Comparison of ENCODE assay signal across 8 mouse cellular contexts in the genomic region with DNA sequence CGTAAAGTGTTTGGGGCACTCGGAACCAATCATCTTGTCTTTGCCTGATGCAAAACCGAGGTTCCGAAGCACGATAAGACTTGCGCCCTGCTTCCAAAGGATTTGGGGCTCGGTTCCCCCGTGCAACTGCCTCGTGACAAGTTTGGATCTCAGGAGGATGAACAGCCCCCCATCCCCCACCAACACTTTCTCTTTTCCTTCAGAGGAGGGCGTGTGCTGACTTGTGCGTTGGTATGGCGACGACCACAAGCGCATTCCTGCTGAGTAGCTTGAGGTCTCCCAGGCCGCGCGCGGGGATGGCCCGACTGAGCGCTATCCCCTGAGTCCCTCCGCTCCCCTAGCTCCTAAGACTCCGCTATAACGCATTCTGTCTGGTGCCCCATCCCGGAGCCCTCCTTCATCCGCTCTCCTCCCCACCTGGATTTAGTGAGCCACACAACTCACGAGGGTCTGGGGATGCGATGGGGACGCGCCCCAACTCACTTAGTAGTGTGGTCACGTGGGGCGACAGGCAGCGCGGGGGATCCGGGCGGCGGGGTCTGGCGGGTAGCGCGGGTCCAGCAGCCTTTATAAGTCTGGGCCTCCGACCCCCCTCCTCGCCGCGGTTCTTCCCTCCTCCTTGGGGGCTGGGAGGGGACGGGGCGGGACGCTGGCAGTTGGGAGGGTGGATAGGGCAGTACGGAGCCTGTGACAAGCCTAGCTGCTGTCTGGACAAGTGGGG. TPM values are rescaled to one million over a fixed set of nuclear protein-coding genes. Genes with fewer than 3 reads are reported as not detected.
A peak's percentile ranks its signal among the peaks of the same experiment; 100 is the strongest.
DNase-seq lines count a peak whose midpoint lies in the region; ATAC-seq and TF ChIP-seq lines count a peak whose summit lies in the region.

A gene (minus strand): TSS at position 611 of the 721 bp plus-strand sequence.

- H3K36me3 ChIP-seq in embryonic facial prominence, embryonic 12.5 days = no peaks in the 10 kb centered on the region
- H3K36me3 ChIP-seq in heart, embryonic 13.5 days = no peaks in the 10 kb centered on the region
- H3K36me3 ChIP-seq in lung, embryonic 14.5 days (ENCODE audit: insufficient read depth) = peaks cover 14% of the 10 kb centered on the region
- H3K36me3 ChIP-seq in neural tube, embryonic 15.5 days = no peaks in the 10 kb centered on the region

- peak within 1 kb of the TSS; percentile 42 for H3K4me3 ChIP-seq in embryonic facial prominence, embryonic 12.5 days
- peak within 1 kb of the TSS; percentile 64 for H3K4me3 ChIP-seq in heart, embryonic 13.5 days
- peak within 1 kb of the TSS; percentile 63 for H3K4me3 ChIP-seq in lung, embryonic 14.5 days (ENCODE audit: low read depth, low read length)
- H3K4me3 ChIP-seq in neural tube, embryonic 15.5 days (replicated peaks) = peak within 1 kb of the TSS; percentile 50

- no peak for TF ChIP-seq CTCF in lung, embryonic 14.5 days (IDR thresholded peaks at IDR 0.05; ENCODE audit: low read depth)

- DNase-seq in CD4-positive, CD25-positive, alpha-beta regulatory T cell, adult 2 months (ENCODE audit: low read depth, low spot score) = peak; percentile 65
- DNase-seq in MN1 (ENCODE audit: low spot score) = peak; percentile 65
- peak; percentile 38 to 67 for DNase-seq in kidney, postnatal 36 days
- peak; percentile 84 for DNase-seq in lung, embryonic 14.5 days
- DNase-seq in c-Kit-positive CD71-positive TER-119-positive erythroid progenitor cells, embryonic 14.5 days (ENCODE audit: low spot score) = no peak

- under 1% methylated on average over 47 of the region's 47 CpGs for WGBS in embryonic facial prominence, embryonic 12.5 days
- under 1% methylated on average over 47 of the region's 47 CpGs for WGBS in heart, embryonic 13.5 days
- under 1% methylated on average over 40 of the region's 47 CpGs for WGBS in lung, embryonic 14.5 days
- under 1% methylated on average over 47 of the region's 47 CpGs for whole genome bisulfite sequencing in neural tube, embryonic 15.5 days

- peak within 1 kb of the TSS; percentile 74 for H3K27ac ChIP-seq in embryonic facial prominence, embryonic 12.5 days
- no peak within 1 kb of the TSS for H3K27ac ChIP-seq in heart, embryonic 13.5 days (replicated peaks)
- peak within 1 kb of the TSS; percentile 71 for H3K27ac ChIP-seq in lung, embryonic 14.5 days (ENCODE audit: low read depth)
- peak within 1 kb of the TSS; percentile 69 for H3K27ac ChIP-seq in neural tube, embryonic 15.5 days (replicated peaks)

- ATAC-seq in embryonic facial prominence, embryonic 12.5 days (ENCODE audit: insufficient number of reproducible peaks, insufficient read depth, low FRiP score, low TSS enrichment) = peak; percentile 81
- no peak for ATAC-seq in heart, embryonic 13.5 days (ENCODE audit: extremely low read depth, insufficient number of reproducible peaks, low FRiP score, low TSS enrichment)
- ATAC-seq in lung, embryonic 14.5 days (ENCODE audit: insufficient read depth) = peak; percentile 77
- peak; percentile 88 for ATAC-seq in neural tube, embryonic 15.5 days (ENCODE audit: low FRiP score)

- peaks cover 32% of the 10 kb centered on the region for H3K4me1 ChIP-seq in embryonic facial prominence, embryonic 12.5 days
- H3K4me1 ChIP-seq in heart, embryonic 13.5 days = peaks cover 35% of the 10 kb centered on the region
- peaks cover 25% of the 10 kb centered on the region for H3K4me1 ChIP-seq in lung, embryonic 14.5 days (ENCODE audit: insufficient read depth)
- H3K4me1 ChIP-seq in neural tube, embryonic 15.5 days = peaks cover 26% of the 10 kb centered on the region

- H3K9me3 ChIP-seq in embryonic facial prominence, embryonic 12.5 days = no peaks in the 10 kb centered on the region
- no peaks in the 10 kb centered on the region for H3K9me3 ChIP-seq in heart, embryonic 13.5 days
- no peaks in the 10 kb centered on the region for H3K9me3 ChIP-seq in lung, embryonic 14.5 days (ENCODE audit: low read depth, low read length)
- H3K9me3 ChIP-seq in neural tube, embryonic 15.5 days (replicated peaks) = no peaks in the 10 kb centered on the region

- H3K27me3 ChIP-seq in embryonic facial prominence, embryonic 12.5 days = peaks cover 44% of the 10 kb centered on the region
- peaks cover 78% of the 10 kb centered on the region for H3K27me3 ChIP-seq in heart, embryonic 13.5 days (replicated peaks)
- H3K27me3 ChIP-seq in lung, embryonic 14.5 days (ENCODE audit: insufficient read depth, low read length) = peaks cover 6% of the 10 kb centered on the region; the same call in 1 of the 2 replicates
- H3K27me3 ChIP-seq in neural tube, embryonic 15.5 days (replicated peaks) = peaks cover 51% of the 10 kb centered on the region

- peak within 1 kb of the TSS; percentile 44 for H3K9ac ChIP-seq in embryonic facial prominence, embryonic 12.5 days
- H3K9ac ChIP-seq in heart, embryonic 13.5 days = peak within 1 kb of the TSS; percentile 81
- peak within 1 kb of the TSS; percentile 57 for H3K9ac ChIP-seq in lung, embryonic 14.5 days
- H3K9ac ChIP-seq in neural tube, embryonic 15.5 days (replicated peaks) = peak within 1 kb of the TSS; percentile 50

- H3K4me2 ChIP-seq in embryonic facial prominence, embryonic 12.5 days (replicated peaks) = peak within 1 kb of the TSS; percentile 90
- H3K4me2 ChIP-seq in heart, embryonic 13.5 days = peak within 1 kb of the TSS; percentile 97
- peak within 1 kb of the TSS; percentile 98 for H3K4me2 ChIP-seq in lung, embryonic 14.5 days
- peak within 1 kb of the TSS; percentile 96 for H3K4me2 ChIP-seq in neural tube, embryonic 15.5 days

RNA-seq across cellular contexts. Expression of the gene that starts here (rescaled TPM):
- polyA plus RNA-seq in embryonic facial prominence, embryonic 12.5 days (2016; fragmentation: Nextera tagmentation; extraction: Ambion mirVana) = 57.8 and 59.4 TPM in 2 replicates
- polyA plus RNA-seq in heart, embryonic 13.5 days (2015; fragmentation: Nextera tagmentation; extraction: Ambion mirVana) = 11.8 and 14.9 TPM in 2 replicates
- polyA plus RNA-seq in lung, embryonic 14.5 days (2014; fragmentation: Nextera tagmentation; extraction: Ambion mirVana) = 122 and 126 TPM in 2 replicates
- 117 and 192 TPM in 2 replicates for polyA plus RNA-seq in neural tube, embryonic 15.5 days (2015; fragmentation: Nextera tagmentation; extraction: Ambion mirVana)
